Mouse (Mus musculus) midbrain, embryonic 16.5 days (tissue): ENCODE results near the gene Mrps18b. TPM values are rescaled to one million over a fixed set of nuclear protein-coding genes. Genes with fewer than 3 reads are reported as not detected.

Source experiments
- ATAC-seq: fragments of 200-750 bp; cut with Nextera tagmentation; 2 replicates; pipeline ENCODE4 v1.8.0; 2017; ENCODE audit warnings: moderate TSS enrichment
- H3K27ac ChIP-seq: fragments of 300-500 bp; sonication (generic); 2 replicates; pipeline ENCODE4 v1.5.1; 2014; ENCODE audit warnings: mild to moderate bottlenecking, low read length, mixed read lengths
- H3K27me3 ChIP-seq: fragments of 300-500 bp; sonication (generic); 2 replicates; pipeline ENCODE4 v1.6.1; 2014; ENCODE audit warnings: low read depth, low read length, mixed read lengths; ENCODE audit not compliant: control insufficient read depth, insufficient read depth
- H3K36me3 ChIP-seq: fragments of 300-500 bp; sonication (generic); 2 replicates; pipeline ENCODE4 v1.6.1; 2014; ENCODE audit warnings: mild to moderate bottlenecking, low read length, moderate library complexity, mixed read lengths; ENCODE audit not compliant: control insufficient read depth, insufficient read depth
- H3K4me1 ChIP-seq: fragments of 300-500 bp; sonication (generic); 2 replicates; pipeline ENCODE4 v1.6.1; 2014; ENCODE audit warnings: mild to moderate bottlenecking, low read length, mixed read lengths; ENCODE audit not compliant: control insufficient read depth, insufficient read depth
- H3K4me2 ChIP-seq: fragments of 300-500 bp; sonication (generic); 2 replicates; pipeline ENCODE4 v1.6.1; 2014; ENCODE audit warnings: mild to moderate bottlenecking, low read length, mixed read lengths
- H3K4me3 ChIP-seq: fragments of 300-500 bp; sonication (generic); 2 replicates; pipeline ENCODE4 v1.5.1; 2014; ENCODE audit warnings: low read depth, mild to moderate bottlenecking, low read length, moderate library complexity, mixed read lengths
- H3K9ac ChIP-seq: fragments of 300-500 bp; sonication (generic); 2 replicates; pipeline ENCODE4 v1.6.1; 2014; ENCODE audit warnings: low read depth, low read length, mixed read lengths
- H3K9me3 ChIP-seq: fragments of 300-500 bp; sonication (generic); replicated peaks from 2 replicates; pipeline ENCODE4 v1.6.1; 2014; ENCODE audit warnings: mild to moderate bottlenecking, low read length, mixed read lengths; ENCODE audit not compliant: control insufficient read depth, poor library complexity, severe bottlenecking
- WGBS: fragments of 180-500 bp; shearing (Covaris S2); extraction: QIAGEN DNeasy Blood & Tissue Kit; methylation state at CpG from one replicate; pipeline ENCODE4 v1.1.7; 2014; 5-methylcytosine and 5-hydroxymethylcytosine counted together
- polyA plus RNA-seq: library from polyadenylated mRNA; unstranded; fragments of >200 nt; fragmentation: Nextera tagmentation; extraction: Ambion mirVana; gene quantifications from 2 replicates; pipeline ENCODE4 v1.2.1, GENCODE M21; 2015

Gene Mrps18b
- polyA plus RNA-seq, 1 experiment from 2014 or later = 54.4 TPM

GRCm38 (mm10) chr17:35896781-35897643, 19.2 kb downstream of the Mrps18b start, which contains the start of gene 2310061I04Rik:
Gene 2310061I04Rik (minus strand): TSS chr17:35897431.
- Histone ChIP-seq H3K27me3 (no peaks in the 10 kb centered on the region), H3K9ac (peak within 1 kb of the TSS; percentile 81), H3K36me3 (peaks cover 33% of the 10 kb centered on the region; the same call in 1 of the 2 replicates), H3K4me3 (peak within 1 kb of the TSS; percentile 62), H3K4me1 (peaks cover 16% of the 10 kb centered on the region), H3K27ac (peak within 1 kb of the TSS; percentile 98), H3K9me3 (no peaks in the 10 kb centered on the region), H3K4me2 (peak within 1 kb of the TSS; percentile 87)
- peak; percentile 95 for ATAC-seq
- WGBS = under 1% methylated on average over 60 of the region's 86 CpGs

GRCm38 (mm10) chr17:35887725-35888124, 28.5 kb downstream of the Mrps18b start:
- peaks cover 68% of the 10 kb centered on the region for H3K36me3 ChIP-seq
- no peaks in the 10 kb centered on the region for H3K4me1 ChIP-seq
- H3K27ac ChIP-seq = no peak overlapping the region
- WGBS = 88% methylated on average over 13 of the region's 17 CpGs
- H3K9ac ChIP-seq = no peak overlapping the region
- H3K4me2 ChIP-seq = no peak overlapping the region
- H3K27me3 ChIP-seq = no peaks in the 10 kb centered on the region
- no peak overlapping the region for H3K4me3 ChIP-seq
- no peaks in the 10 kb centered on the region for H3K9me3 ChIP-seq
- ATAC-seq = no peak

- no peak overlapping the region for H3K4me2 ChIP-seq
- no peak overlapping the region for H3K4me3 ChIP-seq
- no peaks in the 10 kb centered on the region for H3K27me3 ChIP-seq
- no peak overlapping the region for H3K27ac ChIP-seq
- peaks cover 46% of the 10 kb centered on the region for H3K36me3 ChIP-seq
- peaks cover 9% of the 10 kb centered on the region for H3K4me1 ChIP-seq
- H3K9me3 ChIP-seq = no peaks in the 10 kb centered on the region
- WGBS = 97% methylated on average over 14 of the region's 14 CpGs
- no peak for ATAC-seq
- H3K9ac ChIP-seq = no peak overlapping the region
Observed at GRCm38 (mm10) chr17:35883777-35884176, 32.4 kb downstream of the Mrps18b start.

- peaks cover 39% of the 10 kb centered on the region for H3K36me3 ChIP-seq
- no peaks in the 10 kb centered on the region for H3K27me3 ChIP-seq
- no peak overlapping the region for H3K4me2 ChIP-seq
- no peak overlapping the region for H3K27ac ChIP-seq
- 95% methylated on average over 17 of the region's 17 CpGs for WGBS
- no peaks in the 10 kb centered on the region for H3K9me3 ChIP-seq
- H3K4me3 ChIP-seq = no peak overlapping the region
- H3K4me1 ChIP-seq = peaks cover 9% of the 10 kb centered on the region
- H3K9ac ChIP-seq = no peak overlapping the region
- ATAC-seq = no peak
Observed at GRCm38 (mm10) chr17:35882924-35883323, 33.3 kb downstream of the Mrps18b start.

- peak; percentile 93 for ATAC-seq
- H3K9ac ChIP-seq = peak within 1 kb of the TSS; percentile 82
- peak within 1 kb of the TSS; percentile 83 for H3K4me3 ChIP-seq
- peak within 1 kb of the TSS; percentile 78 for H3K27ac ChIP-seq
- no peaks in the 10 kb centered on the region for H3K27me3 ChIP-seq
- 6% methylated on average over 66 of the region's 66 CpGs for WGBS
- H3K4me1 ChIP-seq = peaks cover 9% of the 10 kb centered on the region
- peak within 1 kb of the TSS; percentile 85 for H3K4me2 ChIP-seq
- no peaks in the 10 kb centered on the region for H3K9me3 ChIP-seq
- H3K36me3 ChIP-seq = peaks cover 21% of the 10 kb centered on the region
Observed at GRCm38 (mm10) chr17:35879245-35880057, 36.7 kb downstream of the Mrps18b start, which contains the start of gene Dhx16. Gene Dhx16 (plus strand): TSS chr17:35879819.

- Histone ChIP-seq H3K4me1 (peaks cover 24% of the 10 kb centered on the region), H3K9ac (no peak overlapping the region), H3K9me3 (no peaks in the 10 kb centered on the region; the same call in 1 of the 2 replicates), H3K4me2 (no peak overlapping the region), H3K4me3 (no peak overlapping the region), H3K36me3 (peaks cover 4% of the 10 kb centered on the region), H3K27ac (no peak overlapping the region), H3K27me3 (no peaks in the 10 kb centered on the region)
- ATAC-seq = no peak
- WGBS = 95% methylated on average over 6 of the region's 6 CpGs
Observed at GRCm38 (mm10) chr17:35874721-35875120, 41.5 kb downstream of the Mrps18b start.

- H3K27ac ChIP-seq = no peak overlapping the region
- no peak overlapping the region for H3K9ac ChIP-seq
- no peak overlapping the region for H3K4me3 ChIP-seq
- no peak for ATAC-seq
- 33% methylated on average over 21 of the region's 21 CpGs for WGBS
- H3K27me3 ChIP-seq = no peaks in the 10 kb centered on the region
- H3K9me3 ChIP-seq = no peaks in the 10 kb centered on the region; the same call in 1 of the 2 replicates
- no peak overlapping the region for H3K4me2 ChIP-seq
- peaks cover 31% of the 10 kb centered on the region for H3K4me1 ChIP-seq
- H3K36me3 ChIP-seq = peaks cover 4% of the 10 kb centered on the region
Observed at GRCm38 (mm10) chr17:35873774-35874519, 42.2 kb downstream of the Mrps18b start.

- Histone ChIP-seq H3K9me3 (no peaks in the 10 kb centered on the region; the same call in 1 of the 2 replicates), H3K9ac (peak overlapping the region; percentile 57; the same call in 1 of the 2 replicates), H3K4me3 (peak overlapping the region; percentile 74; the same call in 1 of the 2 replicates), H3K27ac (0 out of 2 replicates have a peak overlapping the region, but pooled peaks have one; percentile 54), H3K4me1 (peaks cover 52% of the 10 kb centered on the region), H3K36me3 (peaks cover 4% of the 10 kb centered on the region), H3K4me2 (peak overlapping the region; percentile 95), H3K27me3 (no peaks in the 10 kb centered on the region)
- no peak for ATAC-seq
- 90% methylated on average over 8 of the region's 8 CpGs for WGBS
Observed at GRCm38 (mm10) chr17:35870884-35871696, 45.1 kb downstream of the Mrps18b start.
